Mouse (Mus musculus) urinary bladder, postnatal 25 days (tissue): ENCODE results near the gene Fdps.
A peak's percentile ranks its signal among the peaks of the same experiment; 100 is the strongest.
"Not testable (repeated sequence)": the region's sequence is repeated elsewhere in the genome, so short reads cannot be mapped to it uniquely, and the experiment has no call there.

ENCODE experiments used
- DNase-seq: peaks from one replicate; pipeline ENCODE4 v3.0.0; 2022; ENCODE audit warnings: low spot score

Fdps gene

DNA sequence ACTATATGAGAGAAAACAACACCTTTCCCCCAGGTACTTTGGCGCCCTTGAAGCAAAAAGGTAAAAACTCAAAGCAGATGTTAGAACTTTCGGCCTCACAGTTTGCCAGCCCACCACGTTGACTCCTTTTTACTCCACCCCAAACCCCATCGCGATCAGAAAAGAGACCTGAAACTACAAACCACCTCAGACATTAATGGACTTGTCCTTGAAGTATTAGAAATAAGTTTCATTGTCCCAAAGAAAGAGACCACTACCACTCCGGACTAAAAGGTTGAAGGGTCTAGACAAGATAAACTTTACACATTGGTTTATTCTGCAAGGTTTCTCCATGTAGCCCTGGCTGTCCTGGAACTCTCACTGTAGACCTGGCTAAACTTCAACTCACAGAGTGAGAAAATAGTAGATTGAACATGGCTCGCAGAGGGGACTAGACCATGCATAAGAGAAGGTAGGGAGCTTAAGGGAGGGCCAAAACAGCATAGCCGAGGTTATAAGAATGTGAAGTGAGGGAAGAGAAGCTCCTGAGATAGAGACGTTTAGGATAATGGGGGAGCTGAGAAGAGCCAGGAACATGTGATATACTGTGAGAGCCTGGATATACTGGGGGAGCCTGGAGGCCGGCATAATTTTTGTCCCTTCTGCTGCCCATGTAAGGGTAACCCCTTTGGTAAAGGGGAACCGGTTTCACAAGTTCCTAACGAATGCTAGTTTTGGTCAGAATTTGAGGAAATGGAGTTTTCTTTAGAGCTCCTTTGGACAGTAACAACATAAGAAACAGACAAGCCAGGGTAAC, 934 bp upstream of the Fdps start:
- no peak for DNase-seq

GRCm38 (mm10) chr3:89101459-89101811, 324 bp downstream of the Fdps start:
- DNase-seq = no peak

DNA sequence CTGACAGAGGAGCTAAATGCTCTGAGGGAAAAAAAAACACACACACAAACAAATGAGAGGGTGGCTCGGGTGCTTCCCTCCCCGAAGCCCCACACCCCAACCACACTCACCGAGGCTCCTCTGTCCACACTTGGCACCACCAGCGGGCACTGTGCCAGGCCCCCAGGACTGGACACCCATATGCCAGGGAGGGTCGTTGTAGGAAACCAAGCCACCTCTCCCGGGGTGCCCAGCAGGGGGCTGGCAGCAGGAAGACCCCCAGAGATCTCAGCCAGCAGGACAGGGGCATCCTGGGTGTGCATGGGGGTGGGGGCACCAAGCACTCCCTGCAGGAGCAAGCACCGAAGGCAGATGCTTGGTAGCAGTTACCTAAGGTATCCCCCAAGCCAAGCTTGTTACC, 948 bp downstream of the Fdps start, which contains the start of gene Gm43738:
Gm43738 (minus strand) TSS at position 289 of the 400 bp plus-strand sequence.
- DNase-seq = no peak

DNA sequence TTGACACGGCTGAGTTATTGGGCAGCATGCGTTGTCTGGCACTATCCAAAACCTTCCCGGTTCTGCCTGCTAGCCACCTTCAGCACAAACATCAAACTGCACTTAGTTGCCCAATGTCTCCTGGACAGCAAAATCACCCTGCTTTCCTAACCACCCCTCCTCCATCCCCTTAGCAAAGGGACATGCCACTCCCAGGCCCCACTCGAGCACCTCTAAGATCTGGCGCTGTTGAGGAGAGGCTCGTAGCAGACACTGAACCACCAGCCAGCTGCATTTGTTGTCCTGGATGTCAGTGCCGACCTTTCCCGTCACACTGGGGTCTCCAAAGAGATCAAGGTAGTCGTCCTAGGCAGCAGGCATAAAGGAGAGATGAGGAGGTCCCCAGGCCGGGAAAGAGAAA, 7.7 kb downstream of the Fdps start:
- no peak for DNase-seq

DNA sequence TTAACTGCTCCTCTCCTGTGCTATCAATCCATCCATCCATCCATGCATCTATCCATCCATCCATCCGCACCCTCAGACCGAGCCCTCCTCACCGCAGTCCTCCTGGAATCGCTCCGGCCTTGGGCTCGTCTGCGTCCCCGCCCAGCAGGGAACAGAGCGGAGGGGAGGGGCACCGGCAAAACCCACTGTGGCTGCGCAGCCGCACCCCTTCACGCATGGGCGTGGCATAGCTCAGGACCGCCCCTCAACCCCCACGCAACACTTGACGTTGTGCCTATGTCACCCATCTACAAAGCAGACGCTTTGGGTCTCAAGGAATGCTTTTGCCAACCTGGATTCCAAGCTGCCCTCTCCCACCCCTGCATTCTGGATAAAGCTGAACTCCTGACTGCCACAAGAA, 8.6 kb downstream of the Fdps start, which contains the start of gene Rusc1:
Rusc1 (minus strand) TSS at position 137 of the 400 bp plus-strand sequence.
- DNase-seq = peak; percentile 75

- DNase-seq = no peak
Measured at GRCm38 (mm10) chr3:89092509-89093090, 9.2 kb downstream of the Fdps start.

DNA sequence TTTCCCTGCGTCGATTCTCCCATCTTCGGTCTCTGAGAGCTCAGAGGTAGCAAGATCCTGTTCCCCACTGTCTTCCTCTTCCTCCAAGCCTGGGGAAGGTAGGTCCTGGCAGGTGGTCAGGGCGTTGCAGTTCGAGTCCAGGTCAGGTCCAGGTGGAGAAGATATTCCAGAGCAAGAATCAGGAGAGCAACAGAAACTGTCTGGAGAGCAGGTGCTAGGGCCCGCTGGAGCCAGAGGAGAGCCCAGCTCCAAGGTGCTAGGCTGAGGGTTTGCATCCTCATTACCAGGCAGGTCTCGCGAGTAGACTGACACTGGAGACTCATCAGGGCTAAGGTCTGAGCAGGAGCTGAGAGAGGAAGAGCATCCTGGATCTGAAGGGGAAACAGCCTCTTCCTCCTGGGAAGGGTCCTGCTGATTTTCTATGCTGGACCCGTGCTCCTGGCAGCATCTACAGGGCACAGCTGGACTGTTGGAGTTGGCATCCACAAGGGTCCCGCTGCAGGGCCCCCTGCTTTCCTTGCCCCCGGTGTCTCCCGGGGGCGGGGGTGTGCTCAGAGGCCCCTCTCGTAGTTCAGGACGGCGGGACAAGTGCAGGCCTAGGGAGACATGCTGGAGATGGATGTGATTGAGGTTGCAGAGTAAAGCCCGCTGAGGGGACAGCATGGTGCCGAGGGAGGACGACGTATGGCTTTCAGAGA, 9.8 kb downstream of the Fdps start:
- no peak for DNase-seq

DNA sequence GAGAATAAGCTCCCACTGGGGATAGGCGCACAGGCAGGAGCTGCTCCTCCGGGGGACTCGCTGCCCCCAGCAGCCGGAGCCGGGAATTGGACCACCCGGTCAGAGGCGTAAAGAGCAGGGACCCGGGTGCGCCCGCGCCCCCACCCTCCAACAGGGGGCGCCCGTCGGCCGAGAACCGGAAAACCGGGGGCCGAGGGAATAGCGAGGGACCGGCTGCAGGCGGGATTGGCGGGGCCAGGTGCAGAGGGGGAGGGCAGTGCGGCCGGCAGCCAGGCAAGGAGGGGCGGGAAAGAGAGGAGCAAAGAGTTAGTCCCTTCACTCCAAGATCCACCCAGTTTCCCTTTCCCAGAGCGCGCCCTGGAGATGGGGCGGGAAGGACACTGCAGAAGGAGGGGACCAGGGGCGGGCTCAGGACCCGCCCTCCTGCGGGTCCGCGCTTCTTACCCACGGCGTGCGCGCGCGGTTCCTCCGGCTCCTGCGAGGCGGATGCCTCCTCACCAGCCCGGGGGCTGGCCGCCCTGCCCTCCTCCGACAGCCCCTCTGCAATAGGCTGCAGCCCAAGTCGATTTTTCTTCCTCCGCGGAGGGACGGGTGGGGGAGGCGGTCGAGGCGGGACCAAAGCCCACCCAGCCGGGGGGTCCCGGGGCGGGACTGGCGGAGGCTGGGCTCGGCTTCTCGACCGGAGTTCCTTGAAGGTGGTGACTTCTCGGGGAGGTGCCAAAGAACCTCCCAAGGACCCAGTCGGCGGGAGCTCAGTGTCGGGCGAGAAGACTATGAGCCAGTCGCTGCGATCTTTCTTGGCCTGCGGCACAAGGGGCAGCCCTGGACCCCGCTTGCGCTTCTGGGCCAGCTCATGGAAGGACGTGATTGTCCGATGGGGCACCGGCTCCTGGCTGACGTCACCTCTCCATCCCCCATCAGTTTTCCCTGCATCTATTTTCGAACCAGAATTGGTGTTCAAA, 10.8 kb downstream of the Fdps start:
- peak; percentile 89 for DNase-seq

DNA sequence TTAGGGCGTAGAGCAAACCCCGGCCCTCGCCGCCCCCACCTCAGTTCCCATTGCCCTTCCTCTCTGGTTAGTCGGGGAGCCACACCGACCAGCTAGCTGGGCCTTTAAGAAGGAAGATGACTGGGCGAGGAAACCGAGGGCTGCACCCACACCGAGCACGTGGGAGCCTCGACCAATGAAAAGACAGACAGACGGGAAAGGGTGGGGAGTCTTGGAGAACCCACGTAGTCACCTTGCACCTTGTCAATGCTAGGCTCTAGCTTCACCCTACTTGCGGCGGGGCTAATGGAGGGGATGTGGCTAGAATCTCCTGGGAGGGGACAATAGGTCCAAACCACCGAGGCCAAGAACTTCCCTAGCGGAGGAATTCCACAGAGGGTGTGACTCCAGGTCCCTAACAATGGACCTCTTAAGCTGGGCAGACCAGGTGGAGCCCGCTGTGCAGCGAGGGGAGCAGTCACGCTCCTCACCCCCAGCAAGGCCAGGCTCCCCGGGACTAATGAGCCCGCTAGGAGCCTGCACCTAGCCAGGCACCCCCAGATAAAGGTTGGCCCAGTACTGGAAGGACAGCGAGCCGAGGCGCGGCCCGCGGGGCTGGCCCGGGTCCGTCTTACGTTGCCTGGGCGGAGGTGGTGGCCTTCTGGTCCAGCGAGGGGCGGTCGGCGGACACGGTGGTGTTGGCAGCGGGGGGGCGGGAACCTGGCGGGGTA, 11.7 kb downstream of the Fdps start:
- DNase-seq = peak; percentile 71

- DNase-seq = no peak
Measured at GRCm38 (mm10) chr3:89088974-89089373, 12.8 kb downstream of the Fdps start.

DNA sequence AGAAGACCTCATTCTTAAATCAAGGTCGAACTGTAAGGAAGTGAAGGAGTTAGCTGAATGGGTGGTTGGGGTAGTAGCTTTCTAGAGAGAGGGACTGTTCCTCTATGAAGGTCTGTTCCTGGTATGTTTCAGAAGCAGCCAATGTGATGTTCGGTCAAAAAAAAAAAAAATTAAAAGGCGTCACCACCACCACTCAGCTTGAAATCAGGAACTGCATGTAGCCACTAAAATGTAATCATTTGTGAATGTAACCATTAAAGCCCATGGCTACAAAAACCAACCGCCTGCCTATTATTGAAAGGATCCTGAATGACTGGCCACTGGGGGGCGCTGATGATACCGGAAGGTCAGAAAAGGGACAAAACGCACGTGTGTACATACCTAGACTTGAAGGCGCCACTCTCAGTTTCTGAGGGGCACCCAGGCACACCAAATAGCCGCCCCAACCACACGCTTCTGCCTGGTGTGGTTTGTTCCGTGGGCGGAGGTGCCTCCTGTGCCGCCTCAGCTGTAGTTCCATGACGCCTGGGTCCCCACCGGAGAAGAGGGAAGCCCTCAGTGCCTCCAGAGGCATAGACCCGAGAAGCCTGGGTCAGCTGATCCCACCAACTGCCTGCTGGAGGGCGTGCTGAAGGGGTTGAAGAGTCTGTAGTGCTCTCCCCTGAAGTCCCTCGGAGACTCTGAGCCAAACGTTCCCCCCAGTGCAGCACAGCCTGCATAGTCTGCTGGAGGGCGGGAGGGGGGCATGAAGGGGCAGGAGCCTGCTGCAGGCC, 14.2 kb downstream of the Fdps start:
- peak; percentile 88 for DNase-seq

- no peak for DNase-seq
Measured at GRCm38 (mm10) chr3:89084654-89085190, 17.0 kb downstream of the Fdps start.

GRCm38 (mm10) chr3:89084133-89084532, 17.6 kb downstream of the Fdps start:
- DNase-seq = no peak

GRCm38 (mm10) chr3:89082287-89082686, 19.5 kb downstream of the Fdps start:
- DNase-seq = not testable (repeated sequence)

DNA sequence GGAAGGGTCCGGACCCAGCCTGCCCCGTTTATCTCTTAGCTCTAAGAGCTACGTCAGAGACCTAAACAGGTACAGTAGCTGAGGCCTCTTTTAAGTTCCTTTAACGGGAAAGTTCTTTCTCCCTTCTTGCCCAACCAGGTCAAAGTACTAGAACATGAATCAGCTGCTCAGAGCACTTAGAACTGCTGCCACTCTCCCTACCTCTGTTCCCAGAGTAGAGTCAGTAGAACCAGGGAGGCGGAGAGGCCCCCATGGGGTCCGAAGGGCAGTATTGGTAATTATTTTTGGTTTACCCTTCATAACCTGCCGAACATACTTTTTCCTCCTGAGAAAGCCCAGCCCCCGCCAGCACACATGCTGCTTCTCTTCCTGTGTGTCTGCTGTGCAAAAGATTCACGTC, 24.4 kb downstream of the Fdps start:
- no peak for DNase-seq

GRCm38 (mm10) chr3:89067265-89067664, 34.5 kb downstream of the Fdps start:
- DNase-seq = no peak

DNA sequence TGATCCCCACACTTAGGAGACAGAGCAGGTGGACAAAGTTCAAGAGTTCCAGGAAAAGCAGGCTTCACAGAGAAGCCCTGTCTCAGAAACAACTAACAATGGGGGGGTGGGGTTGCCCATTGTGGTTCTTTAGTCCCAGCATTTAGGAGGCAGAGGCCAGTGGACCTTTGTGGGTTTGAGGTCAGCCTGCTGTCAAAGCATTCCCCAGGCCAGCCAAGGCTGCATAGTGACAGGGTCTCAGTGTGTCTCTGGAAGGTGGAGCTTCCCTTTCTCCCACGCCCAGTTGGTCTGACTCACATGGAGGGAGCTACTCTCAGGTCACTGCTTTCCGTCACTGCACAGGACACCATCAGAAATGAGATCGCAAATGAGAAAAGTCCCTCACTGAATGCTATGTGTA, 40.1 kb downstream of the Fdps start:
- DNase-seq = no peak

DNA sequence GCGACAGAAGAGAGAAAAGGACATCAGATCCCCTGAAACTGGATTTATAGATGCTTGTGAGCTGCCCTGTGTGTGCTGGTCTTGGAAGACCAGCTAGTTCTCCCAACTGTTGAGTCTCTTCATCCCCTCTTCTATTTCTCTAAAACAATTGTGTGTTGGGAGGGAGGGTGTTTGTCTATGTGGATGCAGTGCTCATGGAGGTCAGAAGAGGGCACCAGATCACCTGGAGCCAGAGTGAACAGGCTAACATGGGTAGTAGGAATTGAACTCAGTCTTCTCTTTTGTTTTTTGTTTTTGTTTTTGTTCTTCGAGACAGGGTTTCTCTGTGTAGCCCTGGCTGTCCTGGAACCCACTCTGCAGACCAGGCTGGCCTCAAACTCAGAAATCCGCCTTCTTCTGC, 43.0 kb downstream of the Fdps start:
- no peak for DNase-seq

- DNase-seq = no peak
Measured at GRCm38 (mm10) chr3:89058361-89058760, 43.4 kb downstream of the Fdps start.
